Mouse (Mus musculus): ENCODE results near the gene Meaf6. TPM values are rescaled to one million over a fixed set of nuclear protein-coding genes. Genes with fewer than 3 reads are reported as not detected.

Meaf6 gene
- polyA plus RNA-seq (2015; fragmentation: Nextera tagmentation; extraction: Ambion mirVana): 71.2 and 79.9 TPM in 2 replicates

- Histone ChIP-seq H3K4me3 (peak within 1 kb of the TSS; percentile 86), H3K27me3 (no peaks in the 10 kb centered on the region), H3K4me2 (peak within 1 kb of the TSS; percentile 89), H3K9me3 (no peaks in the 10 kb centered on the region), H3K9ac (peak within 1 kb of the TSS; percentile 87), H3K36me3 (peaks cover 23% of the 10 kb centered on the region), H3K4me1 (peaks cover 19% of the 10 kb centered on the region), H3K27ac (peak within 1 kb of the TSS; percentile 98)
- 2% methylated on average over 63 of the region's 63 CpGs for WGBS
- peak; percentile 88 for ATAC-seq (ENCODE audit: insufficient number of reproducible peaks, insufficient read depth, low FRiP score, low TSS enrichment, low read depth)
Measured at GRCm38 (mm10) chr4:125084403-125085345, at the start of gene Meaf6. Meaf6 (plus strand) TSS chr4:125085134.

- H3K9ac ChIP-seq: no peak overlapping the region
- no peaks in the 10 kb centered on the region for H3K27me3 ChIP-seq
- no peak for ATAC-seq (ENCODE audit: insufficient number of reproducible peaks, insufficient read depth, low FRiP score, low TSS enrichment, low read depth)
- H3K4me3 ChIP-seq: no peak overlapping the region
- no peak overlapping the region for H3K27ac ChIP-seq
- WGBS: 88% methylated on average over 7 of the region's 7 CpGs
- peaks cover 3% of the 10 kb centered on the region; the same call in 1 of the 2 replicates for H3K4me1 ChIP-seq
- no peaks in the 10 kb centered on the region for H3K9me3 ChIP-seq
- H3K36me3 ChIP-seq: peaks cover 94% of the 10 kb centered on the region
- no peak overlapping the region for H3K4me2 ChIP-seq
Measured at GRCm38 (mm10) chr4:125044454-125044853, 40.5 kb upstream of the Meaf6 start.

GRCm38 (mm10) chr4:125055385-125055784 is 29.5 kb upstream of the Meaf6 start:
- no peak overlapping the region for H3K4me2 ChIP-seq
- H3K9me3 ChIP-seq: no peaks in the 10 kb centered on the region
- ATAC-seq (ENCODE audit: insufficient number of reproducible peaks, insufficient read depth, low FRiP score, low TSS enrichment, low read depth): no peak
- peaks cover 37% of the 10 kb centered on the region for H3K4me1 ChIP-seq
- no peaks in the 10 kb centered on the region for H3K27me3 ChIP-seq
- peaks cover 55% of the 10 kb centered on the region for H3K36me3 ChIP-seq
- 87% methylated on average over 9 of the region's 9 CpGs for WGBS
- H3K4me3 ChIP-seq: no peak overlapping the region
- no peak overlapping the region for H3K9ac ChIP-seq
- H3K27ac ChIP-seq: 0 out of 2 replicates have a peak overlapping the region, but pooled peaks have one; percentile 44

GRCm38 (mm10) chr4:125056476-125056875 is 28.5 kb upstream of the Meaf6 start:
- Histone ChIP-seq H3K27ac (peak overlapping the region; percentile 78), H3K9me3 (no peaks in the 10 kb centered on the region), H3K36me3 (peaks cover 45% of the 10 kb centered on the region), H3K4me2 (no peak overlapping the region), H3K27me3 (no peaks in the 10 kb centered on the region), H3K4me3 (no peak overlapping the region), H3K9ac (no peak overlapping the region), H3K4me1 (peaks cover 37% of the 10 kb centered on the region)
- 29% methylated on average over 4 of the region's 4 CpGs for WGBS
- 0 out of 2 replicates have a peak, but pooled peaks have one; percentile 29 for ATAC-seq (ENCODE audit: insufficient number of reproducible peaks, insufficient read depth, low FRiP score, low TSS enrichment, low read depth)

GRCm38 (mm10) chr4:125057273-125057672 is 27.7 kb upstream of the Meaf6 start:
- no peaks in the 10 kb centered on the region for H3K27me3 ChIP-seq
- no peak for ATAC-seq (ENCODE audit: insufficient number of reproducible peaks, insufficient read depth, low FRiP score, low TSS enrichment, low read depth)
- H3K4me1 ChIP-seq: peaks cover 37% of the 10 kb centered on the region
- no peaks in the 10 kb centered on the region for H3K9me3 ChIP-seq
- H3K36me3 ChIP-seq: peaks cover 37% of the 10 kb centered on the region
- H3K4me2 ChIP-seq: no peak overlapping the region
- 0 out of 2 replicates have a peak overlapping the region, but pooled peaks have one; percentile 11 for H3K9ac ChIP-seq
- H3K27ac ChIP-seq: peak overlapping the region; percentile 78
- H3K4me3 ChIP-seq: no peak overlapping the region
- WGBS: 25% methylated on average over 3 of the region's 3 CpGs

- H3K36me3 ChIP-seq: peaks cover 30% of the 10 kb centered on the region
- H3K9ac ChIP-seq: no peak overlapping the region
- 0 out of 2 replicates have a peak overlapping the region, but pooled peaks have one; percentile 5 for H3K27ac ChIP-seq
- WGBS: 21% methylated on average over 5 of the region's 5 CpGs
- no peak for ATAC-seq (ENCODE audit: insufficient number of reproducible peaks, insufficient read depth, low FRiP score, low TSS enrichment, low read depth)
- H3K9me3 ChIP-seq: no peaks in the 10 kb centered on the region
- H3K4me1 ChIP-seq: peaks cover 37% of the 10 kb centered on the region
- no peak overlapping the region for H3K4me3 ChIP-seq
- no peak overlapping the region for H3K4me2 ChIP-seq
- no peaks in the 10 kb centered on the region for H3K27me3 ChIP-seq
Measured at GRCm38 (mm10) chr4:125058033-125058432, 26.9 kb upstream of the Meaf6 start.

- 0 out of 2 replicates have a peak, but pooled peaks have one; percentile 59 for ATAC-seq (ENCODE audit: insufficient number of reproducible peaks, insufficient read depth, low FRiP score, low TSS enrichment, low read depth)
- Histone ChIP-seq H3K27me3 (0 out of 2 replicates have a peak, but pooled peaks cover 2% of the 10 kb centered on the region), H3K4me3 (peak overlapping the region; percentile 26; the same call in 1 of the 2 replicates)
Measured at GRCm38 (mm10) chr4:125059025-125059424, 25.9 kb upstream of the Meaf6 start.

GRCm38 (mm10) chr4:125063829-125064228 is 21.1 kb upstream of the Meaf6 start:
- ATAC-seq (ENCODE audit: insufficient number of reproducible peaks, insufficient read depth, low FRiP score, low TSS enrichment, low read depth): no peak
- Histone ChIP-seq H3K27ac (no peak overlapping the region), H3K4me2 (no peak overlapping the region), H3K9me3 (no peaks in the 10 kb centered on the region), H3K4me3 (no peak overlapping the region), H3K9ac (no peak overlapping the region), H3K4me1 (peaks cover 23% of the 10 kb centered on the region), H3K36me3 (peaks cover 4% of the 10 kb centered on the region; the same call in 1 of the 2 replicates), H3K27me3 (peaks cover 11% of the 10 kb centered on the region; the same call in 1 of the 2 replicates)
- 74% methylated on average over 8 of the region's 8 CpGs for WGBS

More at GRCm38 (mm10) chr4:125059025-125059424, 25.9 kb upstream of the Meaf6 start:
- under 1% methylated on average over 8 of the region's 8 CpGs for whole genome bisulfite sequencing
- Histone ChIP-seq H3K9me3 (no peaks in the 10 kb centered on the region), H3K27ac (no peak overlapping the region), H3K4me1 (peaks cover 37% of the 10 kb centered on the region), H3K4me2 (peak overlapping the region; percentile 57), H3K9ac (peak overlapping the region; percentile 44; the same call in 1 of the 2 replicates), H3K36me3 (peaks cover 20% of the 10 kb centered on the region)

- H3K27ac ChIP-seq: peak within 1 kb of the TSS; percentile 58
Measured at GRCm38 (mm10) chr4:125065517-125066307, 19.2 kb upstream of the Meaf6 start, which contains the start of gene Dnali1. Dnali1 (minus strand) TSS chr4:125065703.

GRCm38 (mm10) chr4:125066490-125067370 is 18.2 kb upstream of the Meaf6 start, which contains the start of gene Snip1:
Snip1 (plus strand) TSS chr4:125066672.
- ATAC-seq (ENCODE audit: insufficient number of reproducible peaks, insufficient read depth, low FRiP score, low TSS enrichment, low read depth): peak; percentile 83
- WGBS: 1% methylated on average over 78 of the region's 78 CpGs
- H3K36me3 ChIP-seq: peaks cover 31% of the 10 kb centered on the region
- peak within 1 kb of the TSS; percentile 81 for H3K4me3 ChIP-seq
- H3K9me3 ChIP-seq: no peaks in the 10 kb centered on the region
- H3K4me1 ChIP-seq: peaks cover 18% of the 10 kb centered on the region
- H3K4me2 ChIP-seq: peak within 1 kb of the TSS; percentile 70
- H3K27me3 ChIP-seq: peaks cover 11% of the 10 kb centered on the region; the same call in 1 of the 2 replicates
- peak within 1 kb of the TSS; percentile 90 for H3K9ac ChIP-seq
- peak within 1 kb of the TSS; percentile 58; the same call in 1 of the 2 replicates for H3K27ac ChIP-seq

More at GRCm38 (mm10) chr4:125065517-125066307, 19.2 kb upstream of the Meaf6 start, which contains the start of gene Dnali1:
- 2% methylated on average over 26 of the region's 26 CpGs for WGBS
- Histone ChIP-seq H3K4me2 (peak within 1 kb of the TSS; percentile 70), H3K36me3 (peaks cover 21% of the 10 kb centered on the region), H3K4me1 (peaks cover 18% of the 10 kb centered on the region), H3K9ac (peak within 1 kb of the TSS; percentile 90), H3K27me3 (peaks cover 11% of the 10 kb centered on the region; the same call in 1 of the 2 replicates), H3K4me3 (peak within 1 kb of the TSS; percentile 81), H3K9me3 (no peaks in the 10 kb centered on the region)
- no peak for ATAC-seq (ENCODE audit: insufficient number of reproducible peaks, insufficient read depth, low FRiP score, low TSS enrichment, low read depth)
